Mouse (Mus musculus) midbrain, postnatal 0 days (tissue): ENCODE results near the gene Gm27029. TPM values are rescaled to one million over a fixed set of nuclear protein-coding genes. Genes with fewer than 3 reads are reported as not detected.
A peak's percentile ranks its signal among the peaks of the same experiment; 100 is the strongest.
"Not testable (repeated sequence)": the region's sequence is repeated elsewhere in the genome, so short reads cannot be mapped to it uniquely, and the experiment has no call there.

Experiments
- ATAC-seq: fragments of 200-750 bp; cut with Nextera tagmentation; 2 replicates; pipeline ENCODE4 v1.8.0; 2017; ENCODE audit warnings: moderate number of reproducible peaks, mild to moderate bottlenecking, moderate TSS enrichment, moderate library complexity; ENCODE audit not compliant: low FRiP score
- DNase-seq: peaks from one replicate; pipeline ENCODE4 v3.0.0-alpha.2; 2015; ENCODE audit warnings: low spot score
- H3K27ac ChIP-seq: fragments of 300-500 bp; sonication (generic); 2 replicates; pipeline ENCODE4 v1.5.1; 2014; ENCODE audit warnings: low read depth, mild to moderate bottlenecking, low read length, mixed read lengths
- H3K27me3 ChIP-seq: fragments of 300-500 bp; sonication (generic); 2 replicates; pipeline ENCODE4 v1.6.1; 2014; ENCODE audit warnings: low read length, control low read depth, mixed read lengths; ENCODE audit not compliant: insufficient read depth
- H3K36me3 ChIP-seq: fragments of 300-500 bp; sonication (generic); 2 replicates; pipeline ENCODE4 v1.6.1; 2014; ENCODE audit warnings: low read length, control low read depth, mixed read lengths; ENCODE audit not compliant: insufficient read depth
- H3K4me1 ChIP-seq: fragments of 300-500 bp; sonication (generic); 2 replicates; pipeline ENCODE4 v1.6.1; 2014; ENCODE audit warnings: mild to moderate bottlenecking, control low read depth, antibody characterized with exemption, low read length, mixed read lengths; ENCODE audit not compliant: insufficient read depth
- H3K4me2 ChIP-seq: fragments of 300-500 bp; sonication (generic); 2 replicates; pipeline ENCODE4 v1.6.1; 2014; ENCODE audit warnings: low read depth, mild to moderate bottlenecking, low read length, mixed read lengths; ENCODE audit not compliant: poor library complexity, severe bottlenecking
- H3K4me3 ChIP-seq: fragments of 300-500 bp; sonication (generic); 2 replicates; pipeline ENCODE4 v1.5.1; 2014; ENCODE audit warnings: low read depth, mild to moderate bottlenecking, low read length, moderate library complexity
- H3K9ac ChIP-seq: fragments of 300-500 bp; sonication (generic); replicated peaks from 2 replicates; pipeline ENCODE4 v1.6.1; 2014; ENCODE audit warnings: mild to moderate bottlenecking, low read length, moderate library complexity, mixed read lengths; ENCODE audit not compliant: poor library complexity, severe bottlenecking
- H3K9me3 ChIP-seq: fragments of 300-500 bp; sonication (generic); 2 replicates; pipeline ENCODE4 v1.6.1; 2016; ENCODE audit warnings: low read length, control low read depth
- CTCF ChIP-seq: IDR thresholded peaks from 2 replicates; pipeline ENCODE4 v1.5.1; 2016; ENCODE audit warnings: antibody characterized with exemption, mild to moderate bottlenecking
- WGBS: fragments of 180-500 bp; shearing (Covaris S2); extraction: QIAGEN DNeasy Blood & Tissue Kit; methylation state at CpG from one replicate; pipeline ENCODE4 v1.1.7; 2014; 5-methylcytosine and 5-hydroxymethylcytosine counted together
- polyA plus RNA-seq: library from polyadenylated mRNA; unstranded; fragments of >200 nt; fragmentation: Nextera tagmentation; extraction: Ambion mirVana; gene quantifications from 2 replicates; pipeline ENCODE4 v1.2.1, GENCODE M21; 2015
- total RNA-seq: library from RNA; depleted of rRNA; stranded (reverse); fragments of >200 nt; gene quantifications from 2 replicates; pipeline ENCODE4 v1.2.3, GENCODE M21; 2014

Gm27029 gene
- total and polyA plus RNA-seq, 2 experiments from 2014 or later = 5.7 to 6.3 TPM

GRCm38 (mm10) chr11:101395110-101395509 lies 29.5 kb downstream of the Gm27029 start:
- 6% methylated on average over 8 of the region's 8 CpGs for WGBS
- H3K27ac ChIP-seq = no peak overlapping the region
- peak; percentile 95 for TF ChIP-seq CTCF
- peak; percentile 86 for DNase-seq
- no peak for ATAC-seq
- H3K4me1 ChIP-seq = no peaks in the 10 kb centered on the region
- H3K4me3 ChIP-seq = no peak overlapping the region
- H3K36me3 ChIP-seq = no peaks in the 10 kb centered on the region
- H3K9ac ChIP-seq = no peak overlapping the region
- H3K27me3 ChIP-seq = no peaks in the 10 kb centered on the region
- no peaks in the 10 kb centered on the region for H3K9me3 ChIP-seq
- H3K4me2 ChIP-seq = no peak overlapping the region

DNA sequence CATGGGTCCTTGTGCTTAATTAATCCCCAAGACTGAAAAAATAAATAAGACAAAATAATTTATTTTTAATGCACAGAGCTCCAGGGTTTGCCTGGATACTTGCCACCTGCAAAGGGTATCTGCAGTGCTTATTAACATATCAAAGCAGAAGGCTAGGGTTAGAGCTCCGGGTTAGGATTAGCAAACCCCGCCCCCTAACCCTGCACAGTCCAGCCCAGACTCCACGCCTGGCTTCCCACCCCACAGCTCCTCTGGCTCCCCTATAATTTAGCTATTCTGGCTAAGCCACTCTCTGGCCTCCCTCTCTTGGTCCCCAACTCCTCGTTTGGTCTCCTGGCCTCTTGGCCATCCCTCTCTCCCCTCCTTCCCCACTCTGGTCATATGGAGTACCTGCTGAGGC lies 42.8 kb downstream of the Gm27029 start:
- Histone ChIP-seq H3K4me1 (no peaks in the 10 kb centered on the region), H3K27me3 (no peaks in the 10 kb centered on the region), H3K9me3 (no peaks in the 10 kb centered on the region), H3K4me3 (no peak overlapping the region), H3K9ac (no peak overlapping the region), H3K27ac (no peak overlapping the region), H3K36me3 (no peaks in the 10 kb centered on the region), H3K4me2 (no peak overlapping the region)
- no peak for TF ChIP-seq CTCF
- ATAC-seq (no peak), DNase-seq (no peak)
- WGBS = 6% methylated on average over 4 of the region's 4 CpGs

GRCm38 (mm10) chr11:101378926-101379325 lies 45.7 kb downstream of the Gm27029 start:
- no peak for DNase-seq
- Histone ChIP-seq H3K4me3 (no peak overlapping the region), H3K9me3 (no peaks in the 10 kb centered on the region), H3K4me2 (no peak overlapping the region), H3K27me3 (no peaks in the 10 kb centered on the region), H3K27ac (no peak overlapping the region), H3K4me1 (no peaks in the 10 kb centered on the region), H3K9ac (no peak overlapping the region), H3K36me3 (no peaks in the 10 kb centered on the region)
- ATAC-seq = no peak
- 84% methylated on average over 6 of the region's 6 CpGs for WGBS
- TF ChIP-seq CTCF = no peak

DNA sequence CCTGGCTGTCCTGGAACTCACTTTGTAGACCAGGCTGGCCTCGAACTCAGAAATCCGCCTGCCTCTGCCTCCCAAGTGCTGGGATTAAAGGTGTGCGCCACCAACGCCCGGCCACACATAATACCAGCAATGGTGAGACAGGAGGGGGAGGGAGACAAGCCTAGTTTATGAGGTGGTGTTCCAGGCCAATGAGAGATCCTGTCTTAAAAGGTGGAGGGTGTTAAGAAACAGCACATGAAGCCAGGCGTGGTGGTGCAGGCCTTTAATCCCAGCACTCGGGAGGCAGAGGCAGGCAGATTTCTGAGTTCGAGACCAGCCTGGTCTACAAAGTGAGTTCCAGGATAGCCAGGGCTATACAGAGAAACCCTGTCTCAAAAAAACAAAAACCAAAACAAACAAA lies 46.4 kb downstream of the Gm27029 start:
- not testable (repeated sequence) for H3K27me3 ChIP-seq, H3K9me3 ChIP-seq, H3K36me3 ChIP-seq, H3K4me2 ChIP-seq, ATAC-seq, DNase-seq, H3K4me3 ChIP-seq, H3K9ac ChIP-seq, H3K27ac ChIP-seq, H3K4me1 ChIP-seq
- 94% methylated on average over 8 of the region's 8 CpGs for whole genome bisulfite sequencing

DNA sequence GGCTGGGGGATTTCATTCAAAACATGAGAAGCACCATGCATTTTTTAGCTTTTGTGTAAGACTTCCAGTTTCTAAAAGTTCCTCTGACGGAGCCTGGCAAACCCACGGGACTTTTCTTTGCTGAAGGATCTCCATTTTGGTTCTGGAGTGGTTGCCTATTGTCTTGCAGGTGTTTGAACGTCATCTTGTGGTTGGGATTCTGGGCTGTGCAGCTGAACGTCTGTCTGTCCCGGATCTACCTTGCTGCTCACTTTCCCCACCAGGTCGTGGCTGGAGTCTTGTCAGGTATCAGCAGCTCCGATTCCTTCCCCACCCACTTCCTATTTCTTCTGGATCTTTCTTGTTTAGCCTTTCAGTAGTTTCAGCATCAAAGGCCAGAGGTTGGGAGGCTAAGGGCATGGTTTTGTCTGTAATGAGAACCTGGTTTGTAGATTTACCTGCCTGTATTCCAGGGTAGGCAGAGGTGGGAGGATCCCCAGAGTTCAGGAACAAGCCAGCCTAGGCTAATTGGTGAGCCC lies 50.1 kb downstream of the Gm27029 start:
- H3K27ac ChIP-seq = no peak overlapping the region
- no peak for ATAC-seq
- 72% methylated on average over 7 of the region's 7 CpGs for WGBS
- no peaks in the 10 kb centered on the region for H3K36me3 ChIP-seq
- TF ChIP-seq CTCF = no peak
- H3K4me1 ChIP-seq = no peaks in the 10 kb centered on the region
- H3K27me3 ChIP-seq = no peaks in the 10 kb centered on the region
- H3K4me2 ChIP-seq = no peak overlapping the region
- H3K9ac ChIP-seq = no peak overlapping the region
- no peak for DNase-seq
- no peak overlapping the region for H3K4me3 ChIP-seq
- H3K9me3 ChIP-seq = no peaks in the 10 kb centered on the region

DNA sequence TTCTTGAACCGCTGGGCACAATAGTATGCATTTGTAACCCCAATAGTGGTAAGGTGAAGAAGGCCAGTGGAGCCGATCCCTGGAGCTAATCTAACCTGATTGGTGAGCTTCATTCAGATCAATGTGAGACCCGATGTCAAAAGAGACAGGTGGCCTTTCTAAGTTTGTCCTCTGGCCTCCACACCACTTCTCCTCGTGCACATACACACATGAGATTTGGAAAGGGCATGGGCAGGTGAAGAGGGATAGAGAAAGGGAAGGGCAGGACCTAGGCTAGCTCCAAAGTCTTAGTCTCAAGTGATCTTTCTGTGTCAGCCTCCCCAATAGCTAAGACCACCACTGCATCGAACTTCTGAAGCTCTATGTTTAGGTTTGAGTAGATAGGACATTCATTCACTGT lies 54.5 kb downstream of the Gm27029 start:
- Histone ChIP-seq H3K9ac (no peak overlapping the region), H3K27me3 (no peaks in the 10 kb centered on the region), H3K4me2 (no peak overlapping the region), H3K4me3 (no peak overlapping the region), H3K27ac (no peak overlapping the region), H3K36me3 (no peaks in the 10 kb centered on the region), H3K9me3 (no peaks in the 10 kb centered on the region), H3K4me1 (no peaks in the 10 kb centered on the region)
- no peak for TF ChIP-seq CTCF
- WGBS = 80% methylated on average over 5 of the region's 5 CpGs
- no peak for ATAC-seq
- no peak for DNase-seq
